8 mouse cellular contexts compared by ENCODE assay signal in genomic region chr13:35905378-35905777, GRCm38 (mm10). TPM values are rescaled to one million over a fixed set of nuclear protein-coding genes. Genes with fewer than 3 reads are reported as not detected.
A peak's percentile ranks its signal among the peaks of the same experiment; 100 is the strongest.
DNase-seq lines count a peak whose midpoint lies in the region; ATAC-seq and TF ChIP-seq lines count a peak whose summit lies in the region.

No protein-coding gene starts in this region.

- no peaks in the 10 kb centered on the region for H3K27me3 ChIP-seq in ES-Bruce4 (ENCODE audit: control insufficient read depth, insufficient read depth, low read length, poor library complexity, severe bottlenecking)
- H3K27me3 ChIP-seq in forebrain, embryonic 10.5 days (ENCODE audit: poor library complexity, severe bottlenecking): no peaks in the 10 kb centered on the region
- H3K27me3 ChIP-seq in midbrain, postnatal 0 days (ENCODE audit: insufficient read depth, low read length): no peaks in the 10 kb centered on the region

- TF ChIP-seq POLR2A in ES-Bruce4 (IDR thresholded peaks at IDR 0.05; ENCODE audit: insufficient read depth, low read length): no peak

- H3K4me3 ChIP-seq in ES-Bruce4 (ENCODE audit: low read depth, low read length): peak overlapping the region; percentile 82
- H3K4me3 ChIP-seq in forebrain, embryonic 10.5 days: peak overlapping the region; percentile 65
- H3K4me3 ChIP-seq in midbrain, postnatal 0 days (ENCODE audit: low read depth, low read length): peak overlapping the region; percentile 63

- WGBS in forebrain, embryonic 10.5 days: 3% methylated on average over 13 of the region's 13 CpGs
- WGBS in midbrain, postnatal 0 days: 2% methylated on average over 13 of the region's 13 CpGs

- H3K4me2 ChIP-seq in midbrain, postnatal 0 days (ENCODE audit: low read depth, low read length, poor library complexity, severe bottlenecking): peak overlapping the region; percentile 69

- TF ChIP-seq EP300 in ES-Bruce4 (IDR thresholded peaks at IDR 0.05; ENCODE audit: insufficient read depth, low read depth, low read length): no peak

- peak overlapping the region; percentile 46 for H3K9ac ChIP-seq in ES-Bruce4 (ENCODE audit: low read depth, poor library complexity, severe bottlenecking)
- H3K9ac ChIP-seq in midbrain, postnatal 0 days (replicated peaks; ENCODE audit: low read length, poor library complexity, severe bottlenecking): peak overlapping the region; percentile 53; the same call in 1 of the 2 replicates

- peak; percentile 5 to 8 for DNase-seq in frontal cortex, postnatal 25 days (ENCODE audit: low spot score in 2 of 2)
- no peak for DNase-seq in frontal cortex, postnatal 36 days (ENCODE audit: low spot score in 2 of 2)
- DNase-seq in forebrain, embryonic 10.5 days (ENCODE audit: extremely low spot score, low spot score): no peak
- peak; percentile 7 for DNase-seq in kidney, postnatal 14 days
- DNase-seq in midbrain, postnatal 0 days (ENCODE audit: low spot score): peak; percentile 22
- no peak for DNase-seq in gastrocnemius, postnatal 4 days (ENCODE audit: low spot score in 2 of 2)
- DNase-seq in left cerebral cortex, adult 11 months (ENCODE audit: low spot score): no peak

- 0 out of 2 replicates have a peak, but pooled peaks cover 4% of the 10 kb centered on the region for H3K36me3 ChIP-seq in ES-Bruce4 (ENCODE audit: control insufficient read depth, insufficient read depth, low read length, poor library complexity, severe bottlenecking)
- no peaks in the 10 kb centered on the region for H3K36me3 ChIP-seq in forebrain, embryonic 10.5 days (replicated peaks)
- H3K36me3 ChIP-seq in midbrain, postnatal 0 days (ENCODE audit: insufficient read depth, low read length): no peaks in the 10 kb centered on the region

- no peaks in the 10 kb centered on the region for H3K9me3 ChIP-seq in ES-Bruce4 (replicated peaks; ENCODE audit: control insufficient read depth, insufficient read depth, low read length, poor library complexity, severe bottlenecking)
- H3K9me3 ChIP-seq in forebrain, embryonic 10.5 days: no peaks in the 10 kb centered on the region
- no peaks in the 10 kb centered on the region for H3K9me3 ChIP-seq in midbrain, postnatal 0 days (ENCODE audit: low read length)

- no peak for TF ChIP-seq CTCF in ES-Bruce4 (IDR thresholded peaks at IDR 0.05; ENCODE audit: low read depth, low read length)
- TF ChIP-seq CTCF in midbrain, postnatal 0 days (IDR thresholded peaks at IDR 0.05): no peak

- H3K27ac ChIP-seq in ES-Bruce4 (ENCODE audit: insufficient read depth, low read length): no peak overlapping the region
- H3K27ac ChIP-seq in forebrain, embryonic 10.5 days: peak overlapping the region; percentile 83
- H3K27ac ChIP-seq in midbrain, postnatal 0 days (ENCODE audit: low read depth, low read length): no peak overlapping the region

- no peaks in the 10 kb centered on the region for H3K4me1 ChIP-seq in ES-Bruce4 (ENCODE audit: control insufficient read depth, insufficient read depth, low read length)
- H3K4me1 ChIP-seq in forebrain, embryonic 10.5 days: peaks cover 9% of the 10 kb centered on the region
- no peaks in the 10 kb centered on the region for H3K4me1 ChIP-seq in midbrain, postnatal 0 days (ENCODE audit: insufficient read depth, low read length)

- no peak for ATAC-seq in midbrain, postnatal 0 days (ENCODE audit: low FRiP score)

RNA-seq across cellular contexts. Expression of gene Rpp40, which starts 0.8 kb away (rescaled TPM):
- 38.5 and 40.5 TPM in 2 replicates for polyA plus RNA-seq in ES-Bruce4 (2011; ENCODE audit: insufficient read depth, insufficient read length, low read depth, missing spikeins)
- 26.8 and 29.4 TPM in 2 replicates for polyA plus RNA-seq in forebrain, embryonic 10.5 days (2016; fragmentation: Nextera tagmentation; extraction: Ambion mirVana)
- 3.6 and 6.1 TPM in 2 replicates for total RNA-seq in midbrain, postnatal 0 days (2014; rRNA removed)
- polyA plus RNA-seq in midbrain, postnatal 0 days (2015; fragmentation: Nextera tagmentation; extraction: Ambion mirVana): 4.6 and 5.4 TPM in 2 replicates
- 10 to 100 TPM; 13.3 to 13.9 TPM for total RNA-seq in gastrocnemius, postnatal 4 days (2021)

RNA-seq across cellular contexts. Expression of gene Ppp1r3g, which starts 53.3 kb away (rescaled TPM):
- polyA plus RNA-seq in ES-Bruce4 (2011; ENCODE audit: insufficient read depth, insufficient read length, low read depth, missing spikeins): not detected in 2 replicates
- 3.6 and 4.7 TPM in 2 replicates for polyA plus RNA-seq in forebrain, embryonic 10.5 days (2016; fragmentation: Nextera tagmentation; extraction: Ambion mirVana)
- total RNA-seq in midbrain, postnatal 0 days (2014; rRNA removed): 0.85 and 1.8 TPM in 2 replicates
- polyA plus RNA-seq in midbrain, postnatal 0 days (2015; fragmentation: Nextera tagmentation; extraction: Ambion mirVana): 0.58 and 0.70 TPM in 2 replicates
- under 1 TPM; 0.15 to 0.18 TPM for total RNA-seq in gastrocnemius, postnatal 4 days (2021)

Comparison
In these comparisons a context has a peak if more than half of its experiments do, and no peak if none do; other contexts are left out.
1. DNase-seq: peak in frontal cortex, postnatal 25 days (2 of 2), kidney, postnatal 14 days (single experiment) and midbrain, postnatal 0 days (single experiment); none in frontal cortex, postnatal 36 days (0 of 2), forebrain, embryonic 10.5 days (single experiment), gastrocnemius, postnatal 4 days (0 of 2) and left cerebral cortex, adult 11 months (single experiment).
2. Peak in every context shown above with its lines, with median percentiles within 50 percentile points of each other: H3K4me3 ChIP-seq.